Mouse (Mus musculus) liver, adult (tissue): ENCODE measurements around the gene Megf11.

Experiments used
- GATA4 ChIP-seq: IDR thresholded peaks from 2 replicates; pipeline ENCODE4 v1.6.1; 2014; ENCODE audit warnings: mild to moderate bottlenecking, low read length; ENCODE audit not compliant: insufficient replicate concordance

Gene Megf11

GRCm38 (mm10) chr9:64612121-64612983 lies 226.9 kb downstream of the Megf11 start:
- TF ChIP-seq GATA4, result no peak

GRCm38 (mm10) chr9:64612984-64613649 lies 227.7 kb downstream of the Megf11 start:
- TF ChIP-seq GATA4, result no peak

DNA sequence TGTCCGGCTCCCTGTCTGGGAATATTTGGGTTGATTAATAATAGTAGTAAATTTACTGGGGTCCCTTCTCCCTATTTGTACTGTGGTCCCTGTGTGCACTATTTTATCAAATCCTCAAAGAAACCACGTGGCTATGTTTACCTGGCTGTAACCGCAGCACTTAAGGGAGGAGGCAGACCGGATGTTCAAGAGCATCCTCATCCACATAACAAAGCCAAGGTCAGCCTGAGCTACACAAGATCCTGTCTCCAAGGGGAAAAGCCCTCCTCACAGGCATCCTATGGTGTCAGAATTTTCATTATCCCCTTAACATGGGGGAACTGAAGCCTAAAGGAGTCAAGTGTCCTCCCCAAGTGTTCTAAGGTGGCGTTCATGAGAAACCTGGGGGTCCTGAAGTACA lies 232.0 kb downstream of the Megf11 start:
- TF ChIP-seq GATA4, result no peak

DNA sequence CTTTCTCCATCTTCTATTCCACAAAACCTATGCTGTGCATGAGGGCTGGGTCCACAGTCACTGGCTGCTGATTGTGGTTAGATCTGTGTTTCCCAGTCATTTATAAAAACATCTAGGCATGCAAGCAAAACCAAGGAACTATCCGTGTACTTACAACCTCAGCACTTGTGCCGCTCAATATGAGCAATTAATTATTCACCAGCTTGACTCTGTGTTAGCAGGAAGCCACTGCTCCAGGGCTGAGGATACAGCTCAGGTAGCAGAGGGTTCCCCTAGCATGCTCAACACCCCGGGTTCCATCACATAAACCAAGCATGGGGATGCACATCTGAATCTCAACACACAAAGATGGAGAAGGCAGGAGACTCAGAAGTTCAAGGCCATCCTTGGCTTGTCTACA lies 233.0 kb downstream of the Megf11 start:
- TF ChIP-seq GATA4, result no peak

DNA sequence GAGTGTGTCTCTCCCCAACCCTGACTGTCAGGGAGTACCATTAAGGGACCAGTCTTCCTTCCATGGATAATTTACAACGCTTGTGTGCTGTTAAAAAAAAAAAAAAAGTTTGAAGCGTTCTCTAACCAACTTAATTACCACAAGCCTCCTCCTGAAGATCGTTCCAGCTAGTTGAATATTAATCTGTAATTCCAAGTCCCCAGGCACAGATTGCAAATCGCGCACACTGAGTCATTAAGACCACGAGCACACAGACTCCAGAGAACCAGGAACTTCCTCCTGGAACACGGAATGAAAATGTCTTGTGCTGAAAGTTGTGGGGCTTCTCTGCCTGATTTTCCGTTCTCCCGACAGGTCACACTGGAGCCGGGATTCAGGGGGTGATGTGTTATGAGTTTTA lies 234.0 kb downstream of the Megf11 start:
- TF ChIP-seq GATA4, result no peak

GRCm38 (mm10) chr9:64620596-64620995 lies 235.2 kb downstream of the Megf11 start:
- no peak for TF ChIP-seq GATA4

- TF ChIP-seq GATA4, result no peak
Observed at GRCm38 (mm10) chr9:64621499-64622296, 236.3 kb downstream of the Megf11 start.

DNA sequence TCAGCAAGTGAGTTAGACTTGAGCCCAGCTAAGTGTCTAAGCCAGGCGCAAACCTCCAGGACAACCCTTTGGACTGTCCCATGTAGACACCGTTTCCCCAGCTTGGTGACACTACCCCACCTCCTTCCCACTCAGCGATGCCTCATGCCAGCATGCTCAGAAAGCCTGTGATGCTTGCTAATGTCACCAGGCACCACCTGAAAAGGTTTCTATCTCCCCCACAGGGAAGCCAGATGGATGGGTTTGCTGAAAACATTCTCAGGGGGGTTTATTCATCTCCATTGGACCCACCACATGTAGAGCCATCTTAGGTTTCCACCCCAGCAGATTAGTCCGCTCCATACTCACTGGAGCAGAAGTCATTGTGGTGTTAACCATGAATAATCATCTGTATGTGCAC lies 237.9 kb downstream of the Megf11 start:
- TF ChIP-seq GATA4, result no peak

DNA sequence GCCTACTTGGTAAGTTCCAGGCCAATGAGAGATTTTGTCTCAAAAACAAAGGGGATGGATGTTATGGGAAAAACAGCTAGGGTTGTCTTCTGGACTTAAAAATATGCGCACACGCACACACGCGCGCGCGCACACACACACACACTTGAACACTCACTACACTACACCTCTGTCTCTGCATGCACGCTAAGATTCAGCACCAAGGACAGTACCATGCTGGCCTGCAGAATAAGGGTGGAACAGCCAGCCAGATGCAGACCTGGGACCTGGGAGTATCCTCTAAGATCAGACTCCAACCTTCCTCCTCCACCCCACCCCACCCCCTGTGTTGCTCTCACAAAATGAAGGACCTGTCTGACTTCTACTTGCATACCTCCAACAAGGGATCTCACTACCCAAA lies 239.1 kb downstream of the Megf11 start:
- no peak for TF ChIP-seq GATA4

DNA sequence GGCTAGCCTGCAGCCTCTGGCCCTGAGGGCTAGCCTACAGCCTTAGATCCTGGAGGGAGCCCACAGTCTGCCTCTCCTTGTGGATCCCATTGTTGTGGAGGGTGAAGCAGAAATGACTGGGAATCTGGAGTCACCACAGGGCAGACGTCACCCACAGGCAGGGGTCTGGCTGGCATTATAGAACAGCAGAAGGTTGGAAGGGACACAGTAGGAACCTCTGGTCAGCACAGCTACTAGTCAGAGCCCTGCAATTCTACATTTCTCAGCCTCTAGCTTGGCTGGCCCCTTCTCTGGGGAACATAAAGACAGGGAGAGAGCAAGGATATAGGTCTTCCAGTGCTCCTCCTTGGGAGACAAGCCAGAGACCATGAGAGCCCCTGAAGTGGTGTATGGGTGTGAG lies 244.4 kb downstream of the Megf11 start:
- TF ChIP-seq GATA4, result no peak

DNA sequence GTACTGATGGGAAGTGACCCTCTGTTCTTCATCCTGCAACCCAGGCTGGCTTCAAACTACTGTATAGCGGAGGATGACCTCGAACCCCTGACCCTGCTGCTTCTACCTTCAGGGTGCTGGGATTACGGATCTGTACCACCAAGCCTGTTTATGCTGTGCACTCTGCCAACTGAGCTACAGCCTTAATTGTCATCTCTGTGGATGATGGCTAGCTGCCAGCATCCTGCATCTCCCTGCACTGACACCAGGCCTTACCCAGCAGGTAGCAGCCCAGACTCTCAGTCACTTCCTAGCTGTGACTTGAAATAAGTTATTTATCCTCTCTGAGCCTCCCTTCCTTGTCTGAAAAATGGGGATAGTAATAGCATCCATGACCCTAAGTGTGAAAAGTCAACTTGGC lies 247.7 kb downstream of the Megf11 start:
- no peak for TF ChIP-seq GATA4

DNA sequence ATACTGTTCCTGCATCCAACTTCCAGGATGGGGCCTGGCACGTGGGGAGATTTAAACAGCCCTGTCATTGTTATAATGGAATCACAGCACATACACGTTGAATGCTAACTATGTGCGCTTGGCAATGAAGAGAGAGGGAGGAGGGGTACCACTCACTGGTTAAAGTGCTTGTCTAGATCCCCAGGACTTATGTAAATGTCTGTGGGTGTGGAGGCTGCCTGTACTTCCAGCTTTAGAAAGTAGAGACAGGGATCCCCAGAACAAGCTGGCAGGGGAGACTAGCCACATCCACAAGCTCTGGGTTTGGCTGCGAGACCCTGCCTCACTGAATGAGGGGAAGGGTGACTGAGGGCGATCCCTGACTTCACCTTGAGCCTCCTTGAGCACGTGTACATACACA lies 250.7 kb downstream of the Megf11 start:
- TF ChIP-seq GATA4, result no peak

- TF ChIP-seq GATA4, result no peak
Observed at GRCm38 (mm10) chr9:64636961-64637360, 251.5 kb downstream of the Megf11 start.

DNA sequence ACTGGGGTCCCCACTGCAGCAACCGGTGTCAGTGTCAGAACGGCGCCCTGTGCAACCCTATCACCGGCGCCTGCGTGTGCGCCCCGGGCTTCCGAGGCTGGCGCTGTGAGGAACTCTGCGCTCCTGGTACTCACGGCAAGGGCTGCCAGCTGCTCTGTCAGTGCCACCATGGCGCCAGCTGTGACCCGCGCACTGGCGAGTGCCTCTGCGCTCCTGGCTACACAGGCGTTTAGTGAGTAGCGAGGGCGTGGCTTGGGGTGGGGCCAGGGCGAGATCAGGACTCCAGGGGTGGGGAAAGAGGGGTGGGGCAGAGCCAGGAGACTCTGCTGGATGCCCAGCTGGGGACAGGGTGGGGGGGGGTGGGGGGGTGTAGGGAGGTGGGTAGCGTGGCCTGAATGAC lies 252.8 kb downstream of the Megf11 start:
- TF ChIP-seq GATA4, result no peak

DNA sequence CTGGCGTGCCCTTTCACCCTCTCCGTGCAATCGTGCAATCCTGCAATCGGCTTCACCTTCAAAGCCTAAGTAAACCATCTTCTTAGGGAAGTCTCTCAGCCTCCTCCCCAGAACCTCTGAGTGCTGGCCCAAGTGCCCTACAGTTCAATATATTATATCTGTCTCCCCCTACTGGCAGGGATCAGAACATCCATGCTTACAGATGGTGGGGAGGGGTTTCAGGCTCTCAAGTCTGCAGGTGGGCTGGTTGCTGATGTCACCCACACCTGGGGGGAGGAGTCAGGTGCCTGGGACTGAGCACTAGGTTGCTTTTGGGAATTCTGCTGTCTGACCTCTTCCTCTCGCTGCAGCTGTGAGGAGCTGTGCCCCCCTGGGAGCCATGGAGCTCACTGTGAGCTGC lies 254.2 kb downstream of the Megf11 start:
- TF ChIP-seq GATA4, result no peak

- no peak for TF ChIP-seq GATA4
Observed at GRCm38 (mm10) chr9:64644129-64644528, 258.7 kb downstream of the Megf11 start.
